Mouse (Mus musculus): ENCODE results near the gene Eif3k.

- TF ChIP-seq GATA1 (IDR thresholded peaks at IDR 0.05; ENCODE audit: borderline replicate concordance, low read length) (no peak), CTCF (IDR thresholded peaks at IDR 0.05; ENCODE audit: low read depth, low read length) (no peak), TAL1 (conservative IDR thresholded peaks at IDR 0.05; ENCODE audit: low read depth, low read length) (no peak)
These were observed 40.8 kb upstream of the Eif3k start for GRCm38 (mm10) chr7:29022479-29022878.

All from G1E (cell line).